Mouse (Mus musculus) hindbrain, embryonic 12.5 days (tissue): ENCODE data around the gene Spred2. TPM values are rescaled to one million over a fixed set of nuclear protein-coding genes. Genes with fewer than 3 reads are reported as not detected.

Experiments
- ATAC-seq: fragments of 200-750 bp; cut with Nextera tagmentation; 2 replicates; pipeline ENCODE4 v1.8.0; 2017; ENCODE audit warnings: moderate TSS enrichment; ENCODE audit not compliant: low FRiP score
- H3K27ac ChIP-seq: fragments of 300-500 bp; sonication (generic); 2 replicates; pipeline ENCODE4 v1.5.1; 2016; ENCODE audit warnings: mild to moderate bottlenecking
- H3K27me3 ChIP-seq: fragments of 300-500 bp; sonication (generic); 2 replicates; pipeline ENCODE4 v1.6.1; 2016; ENCODE audit warnings: mild to moderate bottlenecking
- H3K36me3 ChIP-seq: fragments of 300-500 bp; sonication (generic); 2 replicates; pipeline ENCODE4 v1.6.1; 2016; ENCODE audit warnings: mild to moderate bottlenecking
- H3K4me1 ChIP-seq: fragments of 300-500 bp; sonication (generic); 2 replicates; pipeline ENCODE4 v1.6.1; 2016
- H3K4me2 ChIP-seq: fragments of 300-500 bp; sonication (generic); replicated peaks from 2 replicates; pipeline ENCODE4 v1.6.1; 2016; ENCODE audit warnings: mild to moderate bottlenecking
- H3K4me3 ChIP-seq: fragments of 300-500 bp; sonication (generic); 2 replicates; pipeline ENCODE4 v1.5.1; 2016; ENCODE audit warnings: mild to moderate bottlenecking
- H3K9ac ChIP-seq: fragments of 300-500 bp; sonication (generic); 2 replicates; pipeline ENCODE4 v1.6.1; 2016; ENCODE audit warnings: mild to moderate bottlenecking, moderate library complexity
- H3K9me3 ChIP-seq: fragments of 300-500 bp; sonication (generic); replicated peaks from 2 replicates; pipeline ENCODE4 v1.6.1; 2016; ENCODE audit warnings: mild to moderate bottlenecking
- WGBS: fragments of 180-500 bp; shearing (Covaris S2); methylation state at CpG from one replicate; pipeline ENCODE4 v1.1.7; 2016; 5-methylcytosine and 5-hydroxymethylcytosine counted together
- polyA plus RNA-seq: library from polyadenylated mRNA; unstranded; fragments of >200 nt; fragmentation: Nextera tagmentation; extraction: Ambion mirVana; gene quantifications from 2 replicates; pipeline ENCODE4 v1.2.1, GENCODE M21; 2016

The Spred2 gene
- polyA plus RNA-seq, 1 experiment from 2014 or later = 6.8 TPM

GRCm38 (mm10) chr11:19913761-19914160 lies 10.4 kb upstream of the Spred2 start:
- H3K9me3 ChIP-seq = peaks cover 6% of the 10 kb centered on the region; the same call in 1 of the 2 replicates
- no peak overlapping the region for H3K27ac ChIP-seq
- H3K4me3 ChIP-seq = no peak overlapping the region
- WGBS = 96% methylated on average over 4 of the region's 4 CpGs
- ATAC-seq = no peak
- peaks cover 5% of the 10 kb centered on the region; the same call in 1 of the 2 replicates for H3K27me3 ChIP-seq
- no peak overlapping the region for H3K9ac ChIP-seq
- H3K4me2 ChIP-seq = no peak overlapping the region
- peaks cover 11% of the 10 kb centered on the region for H3K4me1 ChIP-seq
- H3K36me3 ChIP-seq = no peaks in the 10 kb centered on the region

GRCm38 (mm10) chr11:19917381-19918245 lies 6.6 kb upstream of the Spred2 start:
- no peak overlapping the region for H3K4me2 ChIP-seq
- ATAC-seq = no peak
- H3K9ac ChIP-seq = no peak overlapping the region
- peaks cover 21% of the 10 kb centered on the region for H3K4me1 ChIP-seq
- no peak overlapping the region for H3K27ac ChIP-seq
- no peak overlapping the region for H3K4me3 ChIP-seq
- H3K27me3 ChIP-seq = peaks cover 5% of the 10 kb centered on the region; the same call in 1 of the 2 replicates
- H3K9me3 ChIP-seq = peaks cover 4% of the 10 kb centered on the region; the same call in 1 of the 2 replicates
- H3K36me3 ChIP-seq = no peaks in the 10 kb centered on the region
- WGBS = 14% methylated on average over 9 of the region's 9 CpGs

GRCm38 (mm10) chr11:19918246-19918540 lies 6.0 kb upstream of the Spred2 start:
- Histone ChIP-seq H3K4me3 (no peak overlapping the region), H3K27me3 (peaks cover 5% of the 10 kb centered on the region; the same call in 1 of the 2 replicates), H3K9me3 (no peaks in the 10 kb centered on the region), H3K36me3 (no peaks in the 10 kb centered on the region), H3K4me2 (no peak overlapping the region), H3K27ac (no peak overlapping the region), H3K9ac (no peak overlapping the region), H3K4me1 (peaks cover 21% of the 10 kb centered on the region)
- ATAC-seq = no peak
- 20% methylated on average over 2 of the region's 2 CpGs for WGBS

GRCm38 (mm10) chr11:19919460-19919784 lies 4.8 kb upstream of the Spred2 start:
- Histone ChIP-seq H3K4me3 (peak overlapping the region; percentile 58), H3K27ac (peak overlapping the region; percentile 88), H3K4me2 (peak overlapping the region; percentile 73), H3K9ac (peak overlapping the region; percentile 75; the same call in 1 of the 2 replicates), H3K27me3 (peaks cover 5% of the 10 kb centered on the region; the same call in 1 of the 2 replicates), H3K4me1 (peaks cover 21% of the 10 kb centered on the region), H3K36me3 (no peaks in the 10 kb centered on the region), H3K9me3 (no peaks in the 10 kb centered on the region)
- 2% methylated on average over 6 of the region's 6 CpGs for WGBS
- ATAC-seq = peak; percentile 24; the same call in 1 of the 2 replicates

- Histone ChIP-seq H3K36me3 (no peaks in the 10 kb centered on the region), H3K4me3 (peak overlapping the region; percentile 58), H3K9me3 (no peaks in the 10 kb centered on the region), H3K4me1 (peaks cover 21% of the 10 kb centered on the region), H3K27me3 (peaks cover 5% of the 10 kb centered on the region; the same call in 1 of the 2 replicates), H3K27ac (peak overlapping the region; percentile 88), H3K9ac (peak overlapping the region; percentile 75), H3K4me2 (peak overlapping the region; percentile 73)
- peak; percentile 85 for ATAC-seq
- WGBS = 0% methylated on average over 68 of the region's 70 CpGs
These were observed 4.1 kb upstream of the Spred2 start for GRCm38 (mm10) chr11:19919785-19920671.

- H3K27me3 ChIP-seq = peaks cover 5% of the 10 kb centered on the region; the same call in 1 of the 2 replicates
- no peaks in the 10 kb centered on the region for H3K36me3 ChIP-seq
- H3K4me1 ChIP-seq = peaks cover 29% of the 10 kb centered on the region
- no peaks in the 10 kb centered on the region for H3K9me3 ChIP-seq
- WGBS = 89% methylated on average over 1 of the region's 1 CpGs
- H3K4me2 ChIP-seq = no peak overlapping the region
- no peak overlapping the region for H3K9ac ChIP-seq
- no peak for ATAC-seq
- no peak overlapping the region for H3K27ac ChIP-seq
- no peak overlapping the region for H3K4me3 ChIP-seq
These were observed 2.5 kb upstream of the Spred2 start for GRCm38 (mm10) chr11:19921723-19922122.

- WGBS = 92% methylated on average over 4 of the region's 4 CpGs
- Histone ChIP-seq H3K9me3 (no peaks in the 10 kb centered on the region), H3K4me2 (no peak overlapping the region), H3K4me3 (no peak overlapping the region), H3K4me1 (peaks cover 31% of the 10 kb centered on the region), H3K9ac (no peak overlapping the region), H3K27me3 (peaks cover 3% of the 10 kb centered on the region; the same call in 1 of the 2 replicates), H3K27ac (no peak overlapping the region), H3K36me3 (no peaks in the 10 kb centered on the region)
- ATAC-seq = no peak
These were observed 2.0 kb upstream of the Spred2 start for GRCm38 (mm10) chr11:19922208-19922607.

GRCm38 (mm10) chr11:19924757-19925148 lies 578 bp downstream of the Spred2 start:
- Histone ChIP-seq H3K4me3 (peak overlapping the region; percentile 88), H3K9me3 (no peaks in the 10 kb centered on the region), H3K9ac (peak overlapping the region; percentile 91), H3K27ac (peak overlapping the region; percentile 90), H3K4me1 (peaks cover 15% of the 10 kb centered on the region), H3K27me3 (no peaks in the 10 kb centered on the region), H3K36me3 (no peaks in the 10 kb centered on the region), H3K4me2 (peak overlapping the region; percentile 57)
- under 1% methylated on average over 29 of the region's 29 CpGs for WGBS
- ATAC-seq = peak; percentile 13

GRCm38 (mm10) chr11:19925149-19925975 lies 1.2 kb downstream of the Spred2 start:
- H3K4me2 ChIP-seq = peak overlapping the region; percentile 57
- 1% methylated on average over 75 of the region's 75 CpGs for WGBS

GRCm38 (mm10) chr11:19925976-19926842 lies 2.0 kb downstream of the Spred2 start:
- H3K4me2 ChIP-seq = peak overlapping the region; percentile 57
- peak overlapping the region; percentile 91 for H3K9ac ChIP-seq
- peak overlapping the region; percentile 90 for H3K27ac ChIP-seq
- peak; percentile 62 for ATAC-seq
- H3K36me3 ChIP-seq = no peaks in the 10 kb centered on the region
- H3K9me3 ChIP-seq = no peaks in the 10 kb centered on the region
- peaks cover 15% of the 10 kb centered on the region for H3K4me1 ChIP-seq
- H3K27me3 ChIP-seq = no peaks in the 10 kb centered on the region
- WGBS = 1% methylated on average over 15 of the region's 15 CpGs
- H3K4me3 ChIP-seq = peak overlapping the region; percentile 88

More at GRCm38 (mm10) chr11:19925149-19925975, 1.2 kb downstream of the Spred2 start:
- ATAC-seq = peak; percentile 81
- H3K27ac ChIP-seq = peak overlapping the region; percentile 90
- peak overlapping the region; percentile 91 for H3K9ac ChIP-seq
- no peaks in the 10 kb centered on the region for H3K9me3 ChIP-seq
- H3K4me3 ChIP-seq = peak overlapping the region; percentile 88
- H3K36me3 ChIP-seq = no peaks in the 10 kb centered on the region
- H3K4me1 ChIP-seq = peaks cover 15% of the 10 kb centered on the region
- no peaks in the 10 kb centered on the region for H3K27me3 ChIP-seq

GRCm38 (mm10) chr11:19926843-19927120 lies 2.6 kb downstream of the Spred2 start:
- Histone ChIP-seq H3K9me3 (no peaks in the 10 kb centered on the region), H3K27ac (peak overlapping the region; percentile 90; the same call in 1 of the 2 replicates), H3K4me2 (peak overlapping the region; percentile 57), H3K27me3 (no peaks in the 10 kb centered on the region), H3K9ac (no peak overlapping the region), H3K4me3 (0 out of 2 replicates have a peak overlapping the region, but pooled peaks have one; percentile 88), H3K4me1 (peaks cover 15% of the 10 kb centered on the region), H3K36me3 (no peaks in the 10 kb centered on the region)
- no peak for ATAC-seq
- 76% methylated on average over 2 of the region's 2 CpGs for WGBS
